Mouse (Mus musculus): ENCODE measurements around the gene Fbll1.
"Not testable (repeated sequence)": the region's sequence is repeated elsewhere in the genome, so short reads cannot be mapped to it uniquely, and the experiment has no call there.

Fbll1 gene

DNA sequence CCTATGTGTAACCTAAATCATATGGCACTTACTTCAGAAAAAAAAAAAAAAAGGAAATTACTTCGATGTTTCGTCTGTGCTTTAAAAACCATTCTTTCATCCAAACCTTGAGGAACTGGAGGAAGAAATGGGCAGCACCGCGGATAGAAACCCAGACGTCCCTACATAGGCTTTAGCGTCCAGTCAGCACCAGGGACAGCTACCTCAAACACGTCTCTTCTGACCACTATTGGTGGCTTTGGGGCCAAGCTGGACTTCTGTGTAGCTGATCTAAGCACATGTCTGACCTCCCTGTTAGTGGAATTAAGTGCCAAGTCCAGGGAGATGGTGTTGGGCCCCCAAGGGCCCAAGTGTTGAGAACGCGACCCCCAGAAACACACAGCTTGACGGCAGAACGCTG is at the start of gene Fbll1:
TSS of gene Fbll1 (minus strand) at position 11 of the 400 bp plus-strand sequence.
- no peak for DNase-seq (ENCODE audit: extremely low read depth, low read depth, low spot score)

DNA sequence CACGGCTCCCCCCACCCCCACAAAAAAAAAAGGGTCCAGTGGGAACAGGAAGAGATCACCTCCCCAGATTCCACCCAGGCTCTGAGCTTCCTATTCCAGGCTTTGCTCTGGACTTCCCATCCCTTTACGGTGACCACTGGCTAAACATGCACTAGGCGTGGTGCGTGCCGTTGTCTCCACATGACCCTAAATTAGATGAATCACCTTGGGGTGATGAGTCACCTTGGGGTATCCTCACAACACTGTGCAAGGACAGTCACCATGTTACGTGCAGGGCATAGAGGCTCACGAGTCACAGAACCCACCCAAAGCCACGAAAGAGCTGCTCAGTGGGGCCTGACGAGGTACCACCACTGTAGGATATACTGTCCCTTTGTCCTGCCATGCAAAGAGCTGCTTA is 45.6 kb upstream of the Fbll1 start:
- DNase-seq (ENCODE audit: extremely low read depth, low read depth, low spot score): no peak

DNA sequence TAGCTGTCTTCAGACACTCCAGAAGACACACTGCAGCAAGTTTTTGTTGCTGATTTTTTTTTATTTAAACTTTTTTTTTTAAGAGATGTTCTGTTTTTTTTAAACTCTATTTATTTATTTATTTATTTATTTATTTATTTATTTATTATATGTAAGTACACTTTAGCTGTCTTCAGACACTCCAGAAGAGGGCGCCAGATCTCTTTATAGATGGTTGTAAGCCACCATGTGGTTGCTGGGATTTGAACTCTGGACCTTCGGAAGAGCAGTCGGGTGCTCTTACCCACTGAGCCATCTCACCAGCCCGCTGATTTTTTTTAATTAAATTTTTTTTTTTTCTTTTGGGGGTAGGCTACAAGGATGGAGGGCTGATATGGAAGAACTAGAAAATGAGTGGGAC is 43.9 kb upstream of the Fbll1 start:
- DNase-seq (ENCODE audit: extremely low read depth, low read depth, low spot score): not testable (repeated sequence)

DNA sequence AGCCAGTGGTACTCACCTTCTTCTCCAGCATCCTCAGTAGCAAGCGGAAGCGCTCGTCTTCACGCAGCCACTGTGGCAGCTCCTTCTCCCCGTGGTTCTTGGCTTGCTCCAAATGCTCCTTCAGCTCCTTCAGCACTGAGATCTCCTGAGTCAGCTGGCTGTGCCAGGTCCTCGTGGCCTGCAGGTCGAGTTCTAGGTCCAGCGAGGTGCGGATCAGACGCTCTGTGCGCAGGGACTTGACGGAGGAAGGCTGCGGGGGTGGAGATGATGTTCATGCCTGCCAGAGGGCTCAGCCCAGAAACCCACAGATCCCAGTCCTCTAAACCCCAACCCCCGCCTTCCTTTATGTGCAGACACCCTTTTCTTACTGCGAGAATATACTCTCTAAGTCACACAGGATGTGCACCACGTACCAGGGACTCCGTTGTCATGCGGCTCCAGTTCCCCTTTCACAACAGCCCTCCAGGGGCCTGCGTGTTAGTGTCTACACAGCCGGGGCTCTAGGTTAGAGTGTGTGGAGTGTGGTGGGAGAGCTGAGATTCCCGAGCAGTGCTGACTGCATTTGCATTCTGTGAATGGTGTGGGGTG is 43.1 kb upstream of the Fbll1 start:
- DNase-seq (ENCODE audit: extremely low read depth, low read depth, low spot score): no peak

DNA sequence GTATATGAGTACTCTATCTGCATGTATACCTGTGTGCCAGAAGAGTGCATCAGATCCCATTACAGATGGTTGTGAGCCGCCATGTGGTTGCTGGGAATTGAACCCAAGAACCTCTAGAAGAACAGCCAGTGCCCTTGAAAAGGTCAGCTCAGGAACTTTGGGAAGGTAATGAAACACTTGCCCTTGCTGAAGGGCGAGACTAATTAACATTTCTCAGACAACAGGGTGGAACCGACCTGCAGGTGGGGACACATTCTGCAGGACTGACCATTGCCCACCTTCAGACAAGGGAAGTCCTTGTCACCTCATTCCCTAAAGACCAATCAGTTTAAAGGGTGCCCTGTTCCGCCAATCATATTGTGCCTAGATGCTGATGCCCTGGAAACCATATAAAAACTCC is 42.1 kb upstream of the Fbll1 start:
- DNase-seq (ENCODE audit: extremely low read depth, low read depth, low spot score): not testable (repeated sequence)

DNA sequence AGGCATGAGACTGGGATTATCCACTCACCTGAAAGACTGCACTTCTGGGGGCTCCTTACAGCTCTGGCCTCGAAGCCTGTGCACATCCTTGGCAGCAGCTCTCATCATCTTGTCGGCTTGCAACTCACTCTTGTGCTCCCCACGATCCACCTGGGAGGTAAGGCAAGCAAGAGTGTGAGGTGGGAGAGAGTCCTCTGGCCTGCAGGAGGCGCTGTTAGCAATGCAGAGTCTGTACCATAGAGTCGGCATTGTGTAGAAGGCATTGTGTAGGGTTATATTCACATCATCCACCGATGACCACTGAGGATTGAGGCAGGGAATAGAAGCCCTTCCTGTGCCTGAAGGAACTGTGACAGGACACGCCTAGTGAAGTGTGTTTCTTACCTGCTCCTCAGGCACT is 41.6 kb upstream of the Fbll1 start:
- DNase-seq (ENCODE audit: extremely low read depth, low read depth, low spot score): no peak

DNA sequence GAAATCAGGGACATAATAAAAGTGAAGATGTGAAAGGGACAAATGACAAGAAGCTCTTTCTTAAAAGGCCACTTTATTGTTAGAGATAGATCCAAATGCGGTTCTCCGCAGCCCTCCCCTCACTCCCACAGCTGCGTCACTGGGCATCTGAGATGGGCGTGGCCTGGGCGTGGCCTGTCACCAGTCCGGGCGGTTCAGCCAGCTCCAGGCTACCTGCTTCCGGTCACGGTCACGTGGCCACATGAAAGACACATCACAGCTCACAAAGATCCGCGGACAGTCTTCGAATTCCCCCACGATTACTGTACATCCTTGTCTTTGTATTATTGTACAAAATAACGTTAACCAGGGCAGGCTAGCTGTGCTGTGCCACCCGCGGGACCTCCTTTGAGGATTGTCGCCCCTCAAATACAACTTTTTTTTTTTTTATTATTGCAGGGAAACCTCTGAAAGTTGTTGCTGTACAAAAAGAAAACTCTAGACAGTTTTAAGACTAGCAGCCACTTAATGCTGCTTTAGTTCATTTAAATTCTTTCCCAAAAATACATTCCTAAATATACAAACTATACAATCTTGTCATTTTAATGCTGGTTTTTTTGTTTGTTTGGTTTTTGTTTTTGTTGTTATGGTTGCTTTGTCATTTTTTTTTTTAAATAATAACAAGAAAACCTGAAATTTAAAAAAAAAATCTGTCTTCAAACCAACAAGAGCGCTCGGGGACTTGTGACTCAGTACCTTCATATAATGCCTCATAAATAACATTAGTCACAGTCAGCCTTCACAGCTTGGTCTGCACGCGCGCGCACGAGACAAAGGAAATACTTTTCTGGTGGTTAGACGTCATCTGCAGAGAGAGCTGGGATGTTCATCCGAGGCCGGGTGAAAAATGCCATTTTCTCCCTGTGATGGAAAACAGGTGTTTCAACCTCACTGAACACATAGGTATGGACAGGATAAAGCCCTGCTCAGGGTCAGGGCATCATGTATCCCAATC is 40.0 kb upstream of the Fbll1 start:
- no peak for DNase-seq (ENCODE audit: extremely low read depth, low read depth, low spot score)

DNA sequence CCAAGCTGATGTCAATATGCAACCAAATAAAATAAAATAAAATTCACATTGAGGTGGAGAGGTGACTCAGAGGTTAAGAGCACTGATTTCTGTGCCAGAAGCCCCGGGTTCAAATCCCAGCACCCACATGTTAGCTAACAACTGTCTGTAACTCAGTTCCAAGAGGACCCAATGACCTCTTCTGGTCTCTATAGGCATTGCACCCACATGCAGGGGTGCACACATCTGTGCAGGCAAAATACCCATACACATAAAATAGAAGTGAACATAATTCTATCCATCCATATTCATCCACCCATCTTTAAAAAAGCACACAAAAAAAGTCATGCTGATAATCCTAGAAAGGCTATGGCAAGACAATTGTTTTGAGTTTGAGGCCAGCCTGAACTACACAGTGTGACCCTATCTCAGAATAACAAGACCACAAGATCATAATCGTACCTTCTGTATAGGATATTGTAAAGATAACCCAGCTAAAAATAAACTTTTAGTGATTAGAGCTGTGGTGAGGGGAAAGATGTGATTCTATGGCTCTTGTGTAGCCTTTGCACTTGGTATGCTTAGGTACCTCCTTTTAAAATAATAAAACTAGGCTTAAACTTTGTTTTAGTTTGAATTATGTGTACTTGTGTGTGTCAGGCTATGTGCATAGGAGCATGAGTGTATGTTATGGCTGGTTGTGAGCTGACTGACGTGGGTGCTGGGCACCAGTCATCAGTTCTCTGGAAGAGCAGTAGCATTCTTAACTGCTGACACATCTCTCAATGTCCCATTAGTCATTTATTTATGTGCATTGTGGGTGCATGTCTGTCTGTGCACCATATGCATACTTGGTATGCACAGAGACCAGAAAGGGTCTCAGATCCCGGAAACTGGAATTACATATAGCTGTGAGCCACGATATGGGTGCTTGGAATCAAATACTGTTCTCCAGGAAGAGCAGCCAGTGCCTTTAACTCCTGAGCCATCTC is 38.8 kb upstream of the Fbll1 start:
- DNase-seq (ENCODE audit: extremely low read depth, low read depth, low spot score): no peak

DNA sequence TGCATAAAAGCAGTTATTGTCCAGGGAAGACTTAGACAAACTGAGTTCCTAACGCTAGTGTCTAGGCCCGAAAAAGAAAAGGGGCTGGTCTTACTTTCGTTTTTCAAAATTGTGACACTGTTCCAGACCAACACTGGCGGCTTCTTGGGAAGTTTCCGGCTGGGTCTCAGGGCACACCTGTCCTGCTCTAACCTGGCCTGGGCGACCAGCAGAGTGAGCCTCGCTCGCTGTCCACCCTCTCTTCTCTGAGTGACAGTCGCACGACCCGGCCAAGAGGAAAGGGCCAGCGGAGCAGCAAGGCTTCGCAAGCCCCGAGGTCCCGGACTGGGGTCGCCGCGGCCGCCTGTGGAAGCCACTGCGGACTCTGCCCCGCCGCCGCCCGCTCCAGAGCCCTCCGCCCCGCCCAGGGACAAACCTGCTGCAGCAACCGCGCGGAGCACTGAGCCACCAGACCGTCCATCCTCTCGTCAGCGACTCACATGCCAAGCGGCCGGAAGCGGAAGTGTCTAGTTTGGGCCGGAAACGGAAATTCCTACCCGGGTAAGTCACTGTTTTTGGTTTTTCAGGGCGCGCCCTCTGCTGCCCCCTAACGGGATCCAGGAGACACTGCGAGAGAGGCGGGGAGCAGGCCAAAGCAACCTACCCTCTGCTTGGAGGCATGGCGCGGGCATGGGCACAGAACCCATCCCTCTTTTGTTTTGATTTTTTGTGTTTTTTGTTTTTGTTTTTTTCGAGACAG is 35.5 kb upstream of the Fbll1 start, which contains the start of gene Rars:
TSS of gene Rars (minus strand) at position 485 of the 739 bp plus-strand sequence.
- DNase-seq (ENCODE audit: extremely low read depth, low read depth, low spot score): peak; percentile 39

DNA sequence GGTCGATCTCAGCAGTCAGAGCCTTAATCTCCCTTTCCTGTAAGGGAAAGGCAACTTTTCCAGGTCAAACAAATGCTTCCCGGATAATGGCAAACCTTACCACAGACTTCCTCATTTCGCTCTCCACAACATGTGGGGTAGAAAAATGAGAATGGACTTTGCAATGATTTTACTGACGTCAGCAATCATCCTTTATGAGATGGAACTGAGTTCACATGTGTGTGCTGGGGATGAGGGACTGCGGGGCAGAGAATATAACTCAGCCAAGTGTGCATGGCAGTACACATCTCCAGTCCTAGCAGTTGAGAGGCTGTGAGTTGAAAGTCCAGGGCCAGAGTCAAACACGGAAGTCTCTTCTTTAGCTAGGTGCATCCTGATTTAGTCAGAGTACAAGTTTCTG is 34.6 kb upstream of the Fbll1 start:
- DNase-seq (ENCODE audit: extremely low read depth, low read depth, low spot score): no peak

DNA sequence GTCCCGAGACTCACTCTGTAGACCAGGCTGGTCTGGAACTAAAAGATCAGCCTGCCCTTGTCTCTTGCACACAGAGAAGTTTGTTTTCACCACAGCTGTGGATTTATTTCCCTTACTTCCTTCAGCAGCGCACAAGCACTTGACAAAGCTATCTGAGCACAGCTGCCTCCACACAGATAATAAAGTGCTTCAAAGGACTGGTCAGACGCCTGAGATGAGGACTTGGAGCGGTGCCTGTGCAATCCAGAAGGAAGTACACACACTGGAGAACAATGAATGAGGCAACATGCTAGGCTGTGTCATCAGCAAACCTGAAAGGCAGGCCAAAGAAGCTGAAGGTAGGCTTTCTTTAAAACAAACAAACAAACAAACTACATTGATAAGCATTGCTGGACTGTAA is 33.5 kb upstream of the Fbll1 start:
- DNase-seq (ENCODE audit: extremely low read depth, low read depth, low spot score): peak; percentile 49

DNA sequence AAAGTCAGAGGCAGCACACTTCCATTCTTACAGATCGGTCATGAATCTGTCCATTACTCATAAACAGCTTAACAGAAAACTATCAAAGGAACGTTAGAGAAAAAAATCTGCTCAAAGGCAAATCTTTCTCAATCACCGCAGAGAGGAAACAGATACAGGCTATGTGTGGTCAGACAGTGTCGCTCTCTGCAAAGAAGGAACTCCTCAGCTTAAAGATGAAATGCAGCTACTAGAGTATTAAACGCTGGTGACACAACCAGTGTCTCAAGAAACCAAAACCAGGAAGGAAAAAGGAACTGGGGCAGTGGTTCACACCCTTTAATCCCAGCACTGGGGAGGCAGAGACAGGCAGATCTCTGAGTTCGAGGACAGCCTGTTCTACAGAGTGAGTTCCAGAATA is 29.0 kb upstream of the Fbll1 start:
- no peak for DNase-seq (ENCODE audit: extremely low read depth, low read depth, low spot score)

DNA sequence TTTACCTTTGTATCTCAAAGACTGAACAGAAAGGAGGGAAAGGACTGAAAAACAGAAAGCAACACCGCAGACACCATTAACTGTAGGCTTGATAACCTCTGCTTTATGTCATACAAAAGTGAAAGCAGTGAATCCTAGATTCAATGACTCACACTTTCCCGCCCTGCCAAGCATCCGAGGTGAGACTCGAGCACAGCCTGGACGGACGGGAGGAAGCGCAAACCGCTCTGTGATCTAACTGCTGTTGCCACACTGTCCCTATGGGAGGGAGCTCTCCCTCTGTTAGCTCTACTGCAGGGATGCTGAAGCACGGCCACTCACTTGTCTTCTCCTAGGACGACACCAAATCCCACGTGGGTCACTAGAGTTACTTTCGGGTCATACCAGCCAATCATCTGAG is 17.6 kb upstream of the Fbll1 start:
- no peak for DNase-seq (ENCODE audit: extremely low read depth, low read depth, low spot score)

DNA sequence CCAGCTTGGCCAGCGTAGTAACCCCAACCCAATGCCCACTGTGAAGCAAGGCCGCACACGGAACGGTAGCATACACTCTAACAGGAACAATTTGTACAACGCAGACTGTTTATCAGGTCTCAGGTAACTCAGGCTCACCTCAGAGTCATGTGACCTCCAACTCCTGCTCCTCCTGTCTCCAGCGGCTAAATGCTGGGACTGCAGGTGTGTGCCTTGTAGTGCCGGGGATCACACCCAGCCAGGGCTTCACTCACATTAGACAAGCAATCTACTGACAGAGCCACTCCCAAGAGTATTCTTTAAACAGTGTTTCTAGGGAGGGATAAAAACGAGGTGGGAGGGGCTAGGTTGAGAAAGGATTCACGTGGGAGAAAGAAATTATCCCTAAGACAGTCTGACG is 12.8 kb upstream of the Fbll1 start:
- no peak for DNase-seq (ENCODE audit: extremely low read depth, low read depth, low spot score)

DNA sequence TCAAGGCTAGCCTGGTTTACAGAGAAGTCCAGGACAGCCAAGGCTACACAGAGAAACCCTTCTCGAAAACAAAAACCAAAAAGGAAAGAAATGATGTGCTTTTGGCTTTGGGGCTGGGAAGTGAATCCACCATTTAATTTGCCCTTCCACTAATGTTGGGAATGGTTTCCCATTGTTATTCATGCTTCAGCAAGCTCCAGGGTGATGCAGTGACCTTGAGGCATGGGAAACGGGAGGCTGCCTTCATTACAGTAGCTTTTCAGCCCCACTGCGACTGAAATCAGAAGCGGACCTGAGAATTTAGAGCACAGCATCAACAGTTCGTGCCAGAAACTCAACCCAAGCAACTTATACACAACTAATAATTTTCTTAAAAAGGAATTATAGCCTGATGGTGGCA is 2.6 kb upstream of the Fbll1 start:
- no peak for DNase-seq (ENCODE audit: extremely low read depth, low read depth, low spot score)

DNA sequence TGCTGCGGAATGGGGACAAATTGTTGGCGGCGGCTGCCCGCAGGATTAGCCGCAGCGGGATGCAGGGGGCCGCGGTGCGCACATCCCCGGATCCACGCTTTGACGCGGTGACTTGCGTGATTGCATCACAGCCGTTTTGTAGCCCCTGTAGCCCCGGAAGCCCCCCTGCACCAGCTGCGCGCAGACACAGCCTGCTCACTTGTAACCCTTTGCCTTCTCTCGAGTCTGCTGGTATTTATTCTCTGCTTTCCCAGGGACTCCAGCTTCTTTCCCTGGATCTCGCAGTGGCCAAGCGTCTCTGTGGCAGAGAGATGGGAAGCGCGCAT is 226 bp downstream of the Fbll1 start:
- no peak for DNase-seq (ENCODE audit: extremely low read depth, low read depth, low spot score)

DNA sequence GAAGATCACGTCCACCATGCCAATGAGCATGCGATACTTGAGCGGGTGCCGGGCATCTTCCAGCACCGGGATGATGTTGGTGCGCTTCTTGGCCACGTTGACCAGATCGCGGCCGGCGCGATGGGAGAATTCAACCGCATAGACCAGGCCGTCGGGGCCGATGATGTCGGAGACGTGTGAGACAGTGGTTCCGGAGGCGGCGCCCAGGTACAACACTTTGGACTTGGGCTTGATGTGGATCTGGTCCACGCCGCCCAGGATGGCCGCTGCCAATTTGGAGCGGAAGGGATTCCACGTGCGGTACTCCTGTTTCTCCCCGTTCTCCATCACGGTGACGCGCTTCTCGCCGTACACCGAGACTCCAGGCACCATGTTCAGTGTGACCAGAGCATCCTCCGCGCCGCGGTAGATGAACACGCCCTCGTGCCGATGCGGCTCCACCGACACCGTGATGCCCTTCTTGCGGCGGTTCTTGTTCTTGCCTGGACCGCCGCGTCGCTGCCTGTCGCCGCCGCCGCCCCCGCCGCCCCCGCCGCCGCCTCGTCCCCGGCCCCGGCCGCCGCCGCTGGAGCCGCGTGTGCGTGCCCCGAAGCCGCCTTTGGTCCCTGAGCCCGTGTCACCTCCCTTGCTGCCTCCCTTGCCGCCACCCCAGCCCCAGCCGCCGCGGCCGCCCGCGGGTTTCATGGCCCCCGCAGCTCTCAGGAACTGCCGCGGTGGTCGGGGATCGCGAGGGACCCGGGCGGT is 761 bp downstream of the Fbll1 start:
- DNase-seq (ENCODE audit: extremely low read depth, low read depth, low spot score): no peak

DNA sequence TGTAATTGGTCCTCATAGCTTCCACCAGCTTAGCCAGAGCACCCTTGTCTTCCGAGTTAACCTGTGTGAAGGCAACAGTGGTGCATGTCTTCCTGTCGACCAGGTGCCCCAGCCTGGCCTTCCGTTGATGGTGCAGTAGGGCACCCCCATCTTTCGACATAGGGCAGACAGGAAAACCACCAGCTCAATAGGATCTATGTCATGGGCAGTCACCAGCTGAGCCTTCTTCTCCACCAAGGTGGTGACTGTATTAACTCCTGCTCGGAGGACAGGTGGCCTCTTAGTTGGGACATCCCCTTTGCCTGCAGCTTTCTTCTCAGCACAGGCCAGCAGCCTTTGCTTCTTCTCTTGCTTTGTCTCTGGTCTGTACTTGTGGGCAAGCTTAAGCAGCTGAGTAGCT is 5.9 kb downstream of the Fbll1 start:
- not testable (repeated sequence) for DNase-seq (ENCODE audit: extremely low read depth, low read depth, low spot score)

DNA sequence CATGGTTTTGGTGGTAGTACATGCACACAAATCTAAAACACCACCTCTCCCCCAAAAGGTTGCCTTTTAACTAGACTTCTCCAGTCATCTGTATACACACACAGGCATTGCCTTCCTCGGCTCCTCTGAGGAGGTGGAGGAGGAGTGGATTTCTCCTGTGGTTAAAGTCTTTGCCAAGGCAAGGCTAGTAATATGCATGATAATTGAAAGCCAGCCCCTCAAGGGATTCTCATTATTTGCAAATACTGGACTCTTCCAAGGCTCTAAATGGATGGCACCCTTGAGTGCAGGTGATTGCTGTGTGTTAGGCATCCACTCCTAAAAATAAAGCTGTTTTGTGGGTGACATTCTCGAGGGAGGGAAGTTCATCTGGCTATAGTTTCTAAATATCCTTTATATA is 10.2 kb downstream of the Fbll1 start:
- DNase-seq (ENCODE audit: extremely low read depth, low read depth, low spot score): no peak

DNA sequence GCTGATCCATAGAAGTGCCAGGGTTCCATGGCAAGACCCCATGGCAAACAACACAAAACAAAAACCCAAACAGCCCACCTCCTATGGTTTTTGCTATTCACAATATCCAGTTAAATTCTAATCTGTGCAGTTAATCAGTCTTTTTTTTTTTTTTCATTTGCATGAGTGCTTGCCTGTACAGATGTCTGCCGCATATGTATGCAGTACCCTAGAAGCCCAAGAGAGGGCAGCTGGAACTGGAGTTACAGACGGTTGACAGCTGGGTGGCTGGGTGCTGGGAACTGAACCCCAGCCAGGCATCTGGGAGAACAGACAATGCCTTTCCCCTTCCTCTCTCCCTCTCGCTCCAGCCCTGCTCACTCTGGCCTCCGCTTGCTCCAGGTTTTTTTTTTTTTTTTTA is 14.1 kb downstream of the Fbll1 start:
- DNase-seq (ENCODE audit: extremely low read depth, low read depth, low spot score): no peak
